Mouse (Mus musculus) heart, postnatal 0 days (tissue): ENCODE results near the gene Aph1c. TPM values are rescaled to one million over a fixed set of nuclear protein-coding genes. Genes with fewer than 3 reads are reported as not detected.
"Not testable (repeated sequence)": the region's sequence is repeated elsewhere in the genome, so short reads cannot be mapped to it uniquely, and the experiment has no call there.

Experiments used
- ATAC-seq: fragments of 200-750 bp; cut with Nextera tagmentation; 2 replicates; pipeline ENCODE4 v1.8.0; 2017; ENCODE audit warnings: low read depth, moderate number of reproducible peaks, moderate library complexity; ENCODE audit not compliant: insufficient read depth
- DNase-seq: peaks from one replicate; pipeline ENCODE4 v3.0.0-alpha.2; 2016; ENCODE audit warnings: low spot score
- H3K27ac ChIP-seq: fragments of 300-500 bp; sonication (generic); 2 replicates; pipeline ENCODE4 v1.5.1; 2014; ENCODE audit warnings: low read depth, mild to moderate bottlenecking
- H3K27me3 ChIP-seq: fragments of 300-500 bp; sonication (generic); 2 replicates; pipeline ENCODE4 v1.6.1; 2014; ENCODE audit warnings: low read length, mixed read lengths; ENCODE audit not compliant: control insufficient read depth, insufficient read depth
- H3K36me3 ChIP-seq: fragments of 300-500 bp; sonication (generic); replicated peaks from 2 replicates; pipeline ENCODE4 v1.6.1; 2014; ENCODE audit warnings: low read length, mixed read lengths; ENCODE audit not compliant: control insufficient read depth, insufficient read depth
- H3K4me1 ChIP-seq: fragments of 300-500 bp; sonication (generic); 2 replicates; pipeline ENCODE4 v1.6.1; 2014; ENCODE audit warnings: antibody characterized with exemption; ENCODE audit not compliant: control insufficient read depth, insufficient read depth
- H3K4me2 ChIP-seq: fragments of 300-500 bp; sonication (generic); 2 replicates; pipeline ENCODE4 v1.6.1; 2014; ENCODE audit warnings: low read depth, mild to moderate bottlenecking, low read length, moderate library complexity
- H3K4me3 ChIP-seq: fragments of 300-500 bp; sonication (generic); 2 replicates; pipeline ENCODE4 v1.5.1; 2014; ENCODE audit warnings: low read depth, low read length
- H3K9ac ChIP-seq: fragments of 300-500 bp; sonication (generic); replicated peaks from 2 replicates; pipeline ENCODE4 v1.6.1; 2014; ENCODE audit warnings: low read depth, low read length, mixed read lengths
- H3K9me3 ChIP-seq: fragments of 300-500 bp; sonication (generic); replicated peaks from 2 replicates; pipeline ENCODE4 v1.6.1; 2016; ENCODE audit warnings: low read length; ENCODE audit not compliant: control insufficient read depth
- CTCF ChIP-seq: IDR thresholded peaks from 2 replicates; pipeline ENCODE4 v1.5.1; 2016; ENCODE audit warnings: antibody characterized with exemption, control low read depth, low read depth
- EP300 ChIP-seq: IDR thresholded peaks from 2 replicates; pipeline ENCODE4 v1.6.1; 2016; ENCODE audit warnings: antibody characterized with exemption, low read depth
- WGBS: fragments of 180-500 bp; shearing (Covaris S2); extraction: QIAGEN DNeasy Blood & Tissue Kit; methylation state at CpG from one replicate; pipeline ENCODE4 v1.1.7; 2014; 5-methylcytosine and 5-hydroxymethylcytosine counted together
- polyA plus RNA-seq: library from polyadenylated mRNA; unstranded; fragments of >200 nt; fragmentation: Nextera tagmentation; extraction: Ambion mirVana; gene quantifications from 2 replicates; pipeline ENCODE4 v1.2.1, GENCODE M21; 2015
- total RNA-seq: library from RNA; depleted of rRNA; stranded (reverse); fragments of >200 nt; gene quantifications from 2 replicates; pipeline ENCODE4 v1.2.3, GENCODE M21; 2014; ENCODE audit warnings: low replicate concordance; rRNA removed

The Aph1c gene
- total and polyA plus RNA-seq, 2 experiments from 2014 or later, result 0.69 to 1.7 TPM

DNA sequence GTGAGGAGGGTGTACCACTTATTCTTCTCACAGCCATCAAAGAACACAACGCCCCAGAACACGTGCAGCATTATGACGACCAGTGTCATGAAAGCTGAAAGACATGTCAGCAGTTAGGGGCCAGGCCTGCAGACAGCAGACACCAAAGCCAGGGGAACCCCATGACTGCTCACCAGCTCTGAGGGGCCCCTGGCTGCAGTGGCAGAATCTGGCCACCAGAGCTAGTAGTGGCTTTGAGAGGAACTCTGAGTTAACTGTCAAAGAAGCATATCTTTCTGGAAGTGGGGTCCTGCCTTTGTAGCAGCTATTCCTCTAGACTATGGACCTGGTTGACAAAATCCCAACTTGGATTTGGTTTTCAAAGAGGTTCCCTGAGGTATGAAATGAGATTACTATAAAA lies 50.0 kb downstream of the Aph1c start:
- WGBS, result no CpG with 5 or more reads among the region's 3 CpGs
- H3K36me3 ChIP-seq, H3K9me3 ChIP-seq, H3K27ac ChIP-seq, H3K9ac ChIP-seq, H3K4me1 ChIP-seq, H3K4me3 ChIP-seq, ATAC-seq, DNase-seq, H3K27me3 ChIP-seq, H3K4me2 ChIP-seq: not testable (repeated sequence)
- TF ChIP-seq CTCF, result peak; percentile 5; the same call in 1 of the 2 replicates

DNA sequence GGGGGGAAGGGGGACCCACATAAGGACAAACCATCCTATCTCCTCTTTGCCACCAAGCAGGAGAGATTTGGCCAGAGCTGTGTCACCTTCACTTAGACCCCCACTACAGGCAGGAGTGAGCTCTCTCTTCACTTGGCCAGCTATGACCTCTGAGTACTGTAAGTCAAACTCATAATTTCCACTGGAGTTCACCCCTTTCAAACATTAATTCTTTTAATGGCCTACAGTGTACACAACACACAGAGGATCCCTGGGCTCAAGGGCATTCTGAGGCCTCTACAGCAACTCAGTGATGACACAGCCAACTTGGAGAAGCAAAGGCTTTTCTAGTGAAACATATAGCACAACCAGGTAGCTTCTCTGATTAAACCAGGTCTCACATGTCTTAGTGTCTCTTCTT lies 63.8 kb downstream of the Aph1c start:
- Histone ChIP-seq H3K27ac (no peak overlapping the region), H3K36me3 (no peaks in the 10 kb centered on the region), H3K27me3 (no peaks in the 10 kb centered on the region), H3K4me3 (no peak overlapping the region), H3K4me2 (no peak overlapping the region), H3K9me3 (no peaks in the 10 kb centered on the region), H3K4me1 (peaks cover 6% of the 10 kb centered on the region; the same call in 1 of the 2 replicates), H3K9ac (no peak overlapping the region)
- TF ChIP-seq EP300 (no peak), CTCF (no peak)
- ATAC-seq, result no peak
- no peak for DNase-seq

GRCm38 (mm10) chr9:66769275-66769674 lies 65.3 kb downstream of the Aph1c start:
- no peaks in the 10 kb centered on the region for H3K36me3 ChIP-seq
- H3K9me3 ChIP-seq, result no peaks in the 10 kb centered on the region
- H3K4me1 ChIP-seq, result peaks cover 6% of the 10 kb centered on the region; the same call in 1 of the 2 replicates
- H3K4me2 ChIP-seq, result no peak overlapping the region
- WGBS, result 35% methylated on average over 3 of the region's 3 CpGs
- no peak for ATAC-seq
- TF ChIP-seq EP300 (no peak), CTCF (no peak)
- no peak overlapping the region for H3K27ac ChIP-seq
- H3K9ac ChIP-seq, result no peak overlapping the region
- no peak for DNase-seq
- no peak overlapping the region for H3K4me3 ChIP-seq
- H3K27me3 ChIP-seq, result no peaks in the 10 kb centered on the region

GRCm38 (mm10) chr9:66768721-66769120 lies 65.8 kb downstream of the Aph1c start:
- ATAC-seq, result no peak
- no peaks in the 10 kb centered on the region for H3K27me3 ChIP-seq
- no peak overlapping the region for H3K4me3 ChIP-seq
- no peak for DNase-seq
- TF ChIP-seq CTCF (no peak), EP300 (no peak)
- H3K27ac ChIP-seq, result no peak overlapping the region
- no peak overlapping the region for H3K9ac ChIP-seq
- peaks cover 6% of the 10 kb centered on the region; the same call in 1 of the 2 replicates for H3K4me1 ChIP-seq
- no peaks in the 10 kb centered on the region for H3K36me3 ChIP-seq
- H3K9me3 ChIP-seq, result no peaks in the 10 kb centered on the region
- 80% methylated on average over 1 of the region's 1 CpGs for WGBS
- no peak overlapping the region for H3K4me2 ChIP-seq

Other genes with a start within 250 kb of the Aph1c start
- gene Usp3, start 241.6 kb downstream of the Aph1c start, total RNA-seq, result 53.4 and 275 TPM in 2 replicates
- 31.8 and 39.4 TPM in 2 replicates for gene Usp3, start 241.6 kb downstream of the Aph1c start, polyA plus RNA-seq
- gene Car12, start 121.0 kb downstream of the Aph1c start, total RNA-seq, result 0.27 and 2.5 TPM in 2 replicates
- gene Car12, start 121.0 kb downstream of the Aph1c start, polyA plus RNA-seq, result 0.15 and 0.20 TPM in 2 replicates
- gene Aph1b, start 39.2 kb downstream of the Aph1c start, total RNA-seq, result 5.9 and 6.0 TPM in 2 replicates
- gene Aph1b, start 39.2 kb downstream of the Aph1c start, polyA plus RNA-seq, result 5.4 and 5.8 TPM in 2 replicates
- 0.08 TPM in 1 of 2 replicates, not detected in the other for gene Gm10647, start 37.7 kb downstream of the Aph1c start, total RNA-seq
- 0.33 and 0.34 TPM in 2 replicates for gene Gm10647, start 37.7 kb downstream of the Aph1c start, polyA plus RNA-seq
- gene Rab8b, start 85.0 kb upstream of the Aph1c start, total RNA-seq, result 9.8 and 11.4 TPM in 2 replicates
- 8.6 and 9.5 TPM in 2 replicates for gene Rab8b, start 85.0 kb upstream of the Aph1c start, polyA plus RNA-seq
- 204 and 235 TPM in 2 replicates for gene Rps27l, start 111.4 kb upstream of the Aph1c start, total RNA-seq
- gene Rps27l, start 111.4 kb upstream of the Aph1c start, polyA plus RNA-seq, result 568 and 607 TPM in 2 replicates
- 6.4 and 14.5 TPM in 2 replicates for gene Lactb, start 140.8 kb upstream of the Aph1c start, total RNA-seq
- 12.2 and 13.8 TPM in 2 replicates for gene Lactb, start 140.8 kb upstream of the Aph1c start, polyA plus RNA-seq
- 3,473 and 3,533 TPM in 2 replicates for gene Tpm1, start 214.7 kb upstream of the Aph1c start, total RNA-seq
- gene Tpm1, start 214.7 kb upstream of the Aph1c start, polyA plus RNA-seq, result 10,043 and 10,309 TPM in 2 replicates